Mouse (Mus musculus): ENCODE measurements at regions not wholly inside any gene's neighbourhood (a gene's known extent, or its start where the extent isn't known, plus 50 kb on each side); places are given as distances from the start of the nearest gene placed in this dataset.

GRCm38 (mm10) chr15:62435141-62435680, 1409.8 kb downstream of the Gsdmc2 start:
- no peak for ATAC-seq (replicated peaks; ENCODE audit: insufficient number of reproducible peaks, low FRiP score, low TSS enrichment, low read depth)
- no peaks in the 10 kb centered on the region for H3K36me3 ChIP-seq (replicated peaks; ENCODE audit: control insufficient read depth, insufficient read depth, low read depth, low read length)
- no peak overlapping the region for H3K4me3 ChIP-seq (ENCODE audit: low read depth, low read length)
- H3K4me2 ChIP-seq (ENCODE audit: low read depth, low read length), result no peak overlapping the region
- no peak overlapping the region for H3K27ac ChIP-seq (replicated peaks; ENCODE audit: low read depth, low read length)
- H3K27me3 ChIP-seq (ENCODE audit: control insufficient read depth, insufficient read depth, low read length), result no peaks in the 10 kb centered on the region
- WGBS, result 95% methylated on average over 4 of the region's 4 CpGs
- H3K9ac ChIP-seq (replicated peaks; ENCODE audit: low read length), result no peak overlapping the region
- H3K9me3 ChIP-seq (replicated peaks; ENCODE audit: control insufficient read depth, low read length), result no peaks in the 10 kb centered on the region
- H3K4me1 ChIP-seq (ENCODE audit: control insufficient read depth, insufficient read depth, low read length), result no peaks in the 10 kb centered on the region
- no peak for DNase-seq (ENCODE audit: low spot score)

GRCm38 (mm10) chr15:62432742-62433245, 1412.2 kb downstream of the Gsdmc2 start:
- WGBS, result 100% methylated on average over 1 of the region's 1 CpGs
- no peaks in the 10 kb centered on the region for H3K4me1 ChIP-seq (ENCODE audit: control insufficient read depth, insufficient read depth, low read length)

GRCm38 (mm10) chr15:62431150-62431678, 1413.8 kb downstream of the Gsdmc2 start:
- 91% methylated on average over 1 of the region's 1 CpGs for WGBS
- H3K27me3 ChIP-seq (ENCODE audit: control insufficient read depth, insufficient read depth, low read length), result no peaks in the 10 kb centered on the region
- no peak overlapping the region for H3K9ac ChIP-seq (replicated peaks; ENCODE audit: low read length)
- DNase-seq (ENCODE audit: low spot score) (no peak), ATAC-seq (replicated peaks; ENCODE audit: insufficient number of reproducible peaks, low FRiP score, low TSS enrichment, low read depth) (no peak)
- H3K9me3 ChIP-seq (replicated peaks; ENCODE audit: control insufficient read depth, low read length), result no peaks in the 10 kb centered on the region
- no peak overlapping the region for H3K4me2 ChIP-seq (ENCODE audit: low read depth, low read length)
- no peak overlapping the region for H3K27ac ChIP-seq (replicated peaks; ENCODE audit: low read depth, low read length)
- H3K4me3 ChIP-seq (ENCODE audit: low read depth, low read length), result no peak overlapping the region
- no peaks in the 10 kb centered on the region for H3K36me3 ChIP-seq (replicated peaks; ENCODE audit: control insufficient read depth, insufficient read depth, low read depth, low read length)
- no peaks in the 10 kb centered on the region for H3K4me1 ChIP-seq (ENCODE audit: control insufficient read depth, insufficient read depth, low read length)

More at GRCm38 (mm10) chr15:62432742-62433245, 1412.2 kb downstream of the Gsdmc2 start:
- Histone ChIP-seq H3K4me3 (ENCODE audit: low read depth, low read length) (no peak overlapping the region), H3K27me3 (ENCODE audit: control insufficient read depth, insufficient read depth, low read length) (no peaks in the 10 kb centered on the region), H3K36me3 (replicated peaks; ENCODE audit: control insufficient read depth, insufficient read depth, low read depth, low read length) (no peaks in the 10 kb centered on the region), H3K4me2 (ENCODE audit: low read depth, low read length) (no peak overlapping the region), H3K9me3 (replicated peaks; ENCODE audit: control insufficient read depth, low read length) (no peaks in the 10 kb centered on the region), H3K9ac (replicated peaks; ENCODE audit: low read length) (no peak overlapping the region), H3K27ac (replicated peaks; ENCODE audit: low read depth, low read length) (no peak overlapping the region)
- no peak for ATAC-seq (replicated peaks; ENCODE audit: insufficient number of reproducible peaks, low FRiP score, low TSS enrichment, low read depth)
- DNase-seq (ENCODE audit: low spot score), result no peak

- Histone ChIP-seq H3K4me1 (ENCODE audit: control insufficient read depth, insufficient read depth, low read length) (no peaks in the 10 kb centered on the region), H3K4me3 (ENCODE audit: low read depth, low read length) (no peak overlapping the region), H3K9me3 (replicated peaks; ENCODE audit: control insufficient read depth, low read length) (no peaks in the 10 kb centered on the region), H3K4me2 (ENCODE audit: low read depth, low read length) (no peak overlapping the region), H3K9ac (replicated peaks; ENCODE audit: low read length) (no peak overlapping the region), H3K27ac (replicated peaks; ENCODE audit: low read depth, low read length) (no peak overlapping the region), H3K36me3 (replicated peaks; ENCODE audit: control insufficient read depth, insufficient read depth, low read depth, low read length) (no peaks in the 10 kb centered on the region), H3K27me3 (ENCODE audit: control insufficient read depth, insufficient read depth, low read length) (no peaks in the 10 kb centered on the region)
- 76% methylated on average over 5 of the region's 5 CpGs for WGBS
- ATAC-seq (replicated peaks; ENCODE audit: insufficient number of reproducible peaks, low FRiP score, low TSS enrichment, low read depth) (no peak), DNase-seq (ENCODE audit: low spot score) (no peak)
Observed at GRCm38 (mm10) chr15:62422995-62423394, 1422.0 kb downstream of the Gsdmc2 start.

- no peaks in the 10 kb centered on the region for H3K4me1 ChIP-seq (ENCODE audit: control insufficient read depth, insufficient read depth, low read length)
- H3K4me2 ChIP-seq (ENCODE audit: low read depth, low read length), result no peak overlapping the region
- H3K9me3 ChIP-seq (replicated peaks; ENCODE audit: control insufficient read depth, low read length), result no peaks in the 10 kb centered on the region
- no peaks in the 10 kb centered on the region for H3K27me3 ChIP-seq (ENCODE audit: control insufficient read depth, insufficient read depth, low read length)
- H3K9ac ChIP-seq (replicated peaks; ENCODE audit: low read length), result no peak overlapping the region
- no peaks in the 10 kb centered on the region for H3K36me3 ChIP-seq (replicated peaks; ENCODE audit: control insufficient read depth, insufficient read depth, low read depth, low read length)
- H3K27ac ChIP-seq (replicated peaks; ENCODE audit: low read depth, low read length), result no peak overlapping the region
- 91% methylated on average over 7 of the region's 7 CpGs for WGBS
- no peak overlapping the region for H3K4me3 ChIP-seq (ENCODE audit: low read depth, low read length)
- DNase-seq (ENCODE audit: low spot score) (no peak), ATAC-seq (replicated peaks; ENCODE audit: insufficient number of reproducible peaks, low FRiP score, low TSS enrichment, low read depth) (no peak)
Observed at GRCm38 (mm10) chr15:62421073-62421851, 1423.7 kb downstream of the Gsdmc2 start.

- no peaks in the 10 kb centered on the region for H3K27me3 ChIP-seq (ENCODE audit: control insufficient read depth, insufficient read depth, low read length)
- no peak overlapping the region for H3K4me2 ChIP-seq (ENCODE audit: low read depth, low read length)
- no peak overlapping the region for H3K27ac ChIP-seq (replicated peaks; ENCODE audit: low read depth, low read length)
- ATAC-seq (replicated peaks; ENCODE audit: insufficient number of reproducible peaks, low FRiP score, low TSS enrichment, low read depth) (no peak), DNase-seq (ENCODE audit: low spot score) (no peak)
- no peak overlapping the region for H3K4me3 ChIP-seq (ENCODE audit: low read depth, low read length)
- no peak overlapping the region for H3K9ac ChIP-seq (replicated peaks; ENCODE audit: low read length)
- H3K36me3 ChIP-seq (replicated peaks; ENCODE audit: control insufficient read depth, insufficient read depth, low read depth, low read length), result no peaks in the 10 kb centered on the region
- H3K9me3 ChIP-seq (replicated peaks; ENCODE audit: control insufficient read depth, low read length), result no peaks in the 10 kb centered on the region
- no peaks in the 10 kb centered on the region for H3K4me1 ChIP-seq (ENCODE audit: control insufficient read depth, insufficient read depth, low read length)
Observed at GRCm38 (mm10) chr15:62416691-62417090, 1428.3 kb downstream of the Gsdmc2 start.

- ATAC-seq (replicated peaks; ENCODE audit: insufficient number of reproducible peaks, low FRiP score, low TSS enrichment, low read depth), result no peak
- H3K9ac ChIP-seq (replicated peaks; ENCODE audit: low read length), result no peak overlapping the region
- H3K4me3 ChIP-seq (ENCODE audit: low read depth, low read length), result no peak overlapping the region
- H3K27me3 ChIP-seq (ENCODE audit: control insufficient read depth, insufficient read depth, low read length), result no peaks in the 10 kb centered on the region
- H3K4me1 ChIP-seq (ENCODE audit: control insufficient read depth, insufficient read depth, low read length), result no peaks in the 10 kb centered on the region
- H3K9me3 ChIP-seq (replicated peaks; ENCODE audit: control insufficient read depth, low read length), result no peaks in the 10 kb centered on the region
- DNase-seq (ENCODE audit: low spot score), result no peak
- no peak overlapping the region for H3K4me2 ChIP-seq (ENCODE audit: low read depth, low read length)
- no peak overlapping the region for H3K27ac ChIP-seq (replicated peaks; ENCODE audit: low read depth, low read length)
- H3K36me3 ChIP-seq (replicated peaks; ENCODE audit: control insufficient read depth, insufficient read depth, low read depth, low read length), result no peaks in the 10 kb centered on the region
- 92% methylated on average over 2 of the region's 2 CpGs for WGBS
Observed at GRCm38 (mm10) chr15:62413694-62414093, 1431.3 kb downstream of the Gsdmc2 start.

GRCm38 (mm10) chr15:62402142-62402541, 1442.8 kb downstream of the Gsdmc2 start:
- 93% methylated on average over 5 of the region's 5 CpGs for WGBS
- H3K27ac ChIP-seq (replicated peaks; ENCODE audit: low read depth, low read length), result no peak overlapping the region
- no peak for ATAC-seq (replicated peaks; ENCODE audit: insufficient number of reproducible peaks, low FRiP score, low TSS enrichment, low read depth)
- no peak overlapping the region for H3K4me2 ChIP-seq (ENCODE audit: low read depth, low read length)
- H3K36me3 ChIP-seq (replicated peaks; ENCODE audit: control insufficient read depth, insufficient read depth, low read depth, low read length), result no peaks in the 10 kb centered on the region
- H3K4me1 ChIP-seq (ENCODE audit: control insufficient read depth, insufficient read depth, low read length), result no peaks in the 10 kb centered on the region
- H3K27me3 ChIP-seq (ENCODE audit: control insufficient read depth, insufficient read depth, low read length), result no peaks in the 10 kb centered on the region
- no peak overlapping the region for H3K4me3 ChIP-seq (ENCODE audit: low read depth, low read length)
- H3K9me3 ChIP-seq (replicated peaks; ENCODE audit: control insufficient read depth, low read length), result no peaks in the 10 kb centered on the region
- no peak overlapping the region for H3K9ac ChIP-seq (replicated peaks; ENCODE audit: low read length)
- no peak for DNase-seq (ENCODE audit: low spot score)

Measured in embryonic facial prominence, embryonic 11.5 days (tissue).